Mouse (Mus musculus) right cerebral cortex, adult 2 months (tissue): ENCODE measurements around the gene Sltm.
"Not testable (repeated sequence)": the region's sequence is repeated elsewhere in the genome, so short reads cannot be mapped to it uniquely, and the experiment has no call there.

Experiments
- DNase-seq, 2 experiments: peaks; one replicate each; pipeline ENCODE4 v3.0.0; 2021 to 2022; ENCODE audit warnings: low spot score in 2 of 2

Gene Sltm

DNA sequence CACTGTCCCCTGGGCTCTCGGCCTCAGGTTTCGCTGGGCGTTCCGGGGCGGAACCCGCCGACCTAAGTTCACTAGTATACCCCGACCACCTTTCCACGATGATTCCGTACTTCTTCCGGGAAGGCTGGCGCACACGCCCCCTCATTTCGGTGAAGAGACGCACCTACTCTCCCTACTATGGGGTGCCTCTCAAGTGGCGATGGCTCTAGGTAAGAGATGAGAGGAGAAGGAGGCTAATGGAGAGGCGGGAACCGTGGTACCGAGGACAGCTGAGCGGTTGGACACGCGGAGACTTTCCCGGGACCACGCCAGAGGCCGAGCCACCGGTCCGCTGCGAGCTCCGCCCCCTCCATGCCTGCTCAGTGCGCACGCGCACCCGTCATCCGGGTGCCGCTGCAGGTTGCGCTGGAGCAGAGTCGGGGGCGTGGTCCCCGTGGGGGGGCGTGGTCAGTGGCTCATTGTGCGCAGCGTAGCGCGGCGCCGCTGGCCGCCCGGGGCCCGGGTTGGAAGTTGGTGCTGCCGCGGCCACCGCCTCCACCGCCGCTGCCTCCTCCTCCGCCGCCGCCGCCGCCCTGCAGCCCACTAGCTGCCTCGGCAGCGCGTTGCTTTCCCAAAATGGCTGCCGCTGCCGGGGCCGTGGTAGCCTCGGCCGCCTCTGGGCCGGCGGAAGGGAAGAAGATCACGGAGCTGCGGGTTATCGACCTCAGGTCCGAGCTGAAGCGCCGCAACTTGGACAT, at the start of gene Sltm:
Gene Sltm (plus strand): TSS at position 450 of the 737 bp plus-strand sequence.
- DNase-seq, result peak; percentile 98

DNA sequence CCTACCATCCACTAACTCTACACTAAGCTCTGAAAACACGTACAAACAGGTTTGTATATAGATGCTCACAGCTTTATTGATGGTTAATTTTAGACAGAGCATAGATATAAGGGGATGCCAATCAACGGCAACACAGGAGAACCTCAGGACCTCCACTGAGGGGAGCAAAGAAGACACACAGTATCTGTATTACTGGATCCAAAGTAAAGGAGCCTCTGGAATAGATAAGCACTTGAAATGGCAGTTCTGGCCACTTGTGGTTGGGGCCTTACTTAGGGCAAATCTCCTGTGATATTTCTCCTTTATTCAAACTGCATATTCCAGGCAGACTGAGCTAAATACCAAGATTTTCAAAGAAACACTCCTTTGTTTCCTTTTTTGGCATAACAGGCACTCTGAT, 49.5 kb upstream of the Sltm start:
- DNase-seq, result no peak

DNA sequence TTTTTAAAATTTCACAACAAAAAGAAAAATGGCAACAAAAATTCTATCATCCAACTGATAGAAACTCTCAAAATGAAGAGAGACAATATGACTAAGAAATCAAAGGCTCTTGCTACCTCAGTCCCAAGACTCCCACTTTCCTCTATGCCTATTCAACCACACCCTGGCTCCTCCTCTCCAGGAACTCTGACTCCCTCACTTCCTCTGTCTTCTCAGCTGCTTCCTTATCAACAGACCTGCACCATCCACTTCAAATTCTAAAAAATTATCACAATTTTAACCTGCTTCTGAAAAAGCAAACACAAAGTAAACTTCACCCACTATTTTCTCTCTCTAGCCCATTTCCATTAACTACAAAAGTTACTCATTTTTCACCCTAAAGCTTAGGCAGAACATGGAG, 45.6 kb upstream of the Sltm start:
- no peak for DNase-seq

DNA sequence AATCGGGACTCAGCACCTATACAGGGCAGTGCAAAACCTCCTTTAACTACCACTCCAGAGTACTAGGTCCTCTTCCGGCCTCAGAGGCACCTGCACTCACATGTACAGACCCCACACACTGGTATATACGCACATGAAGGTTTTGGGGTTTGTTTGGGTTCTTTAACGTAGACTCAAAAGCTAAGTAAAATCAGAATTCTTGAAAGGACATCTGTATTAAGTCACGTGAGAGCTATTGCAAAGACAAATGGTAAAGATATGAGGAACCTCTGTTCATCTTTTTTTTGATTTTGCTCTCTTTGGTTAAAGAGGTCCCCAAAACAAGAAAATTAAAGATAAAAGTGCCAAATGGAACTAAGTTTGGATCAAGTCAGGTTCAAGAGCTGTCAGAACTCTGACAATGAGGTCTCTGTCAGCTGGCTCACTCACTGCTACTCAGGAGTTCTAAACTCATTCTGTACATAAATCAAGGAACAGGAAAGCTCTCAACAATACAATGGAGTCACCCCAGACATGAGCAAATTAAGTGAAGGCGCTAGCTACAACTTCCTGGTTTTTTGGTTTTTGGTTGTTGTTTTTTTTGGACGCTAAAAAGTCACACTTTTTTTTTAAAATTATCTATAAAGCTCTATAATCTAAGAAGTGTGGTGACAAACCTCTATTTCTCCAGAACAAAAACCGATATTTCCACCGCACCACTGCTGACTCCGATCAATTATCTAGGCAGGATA, 40.1 kb upstream of the Sltm start:
- DNase-seq, result no peak

DNA sequence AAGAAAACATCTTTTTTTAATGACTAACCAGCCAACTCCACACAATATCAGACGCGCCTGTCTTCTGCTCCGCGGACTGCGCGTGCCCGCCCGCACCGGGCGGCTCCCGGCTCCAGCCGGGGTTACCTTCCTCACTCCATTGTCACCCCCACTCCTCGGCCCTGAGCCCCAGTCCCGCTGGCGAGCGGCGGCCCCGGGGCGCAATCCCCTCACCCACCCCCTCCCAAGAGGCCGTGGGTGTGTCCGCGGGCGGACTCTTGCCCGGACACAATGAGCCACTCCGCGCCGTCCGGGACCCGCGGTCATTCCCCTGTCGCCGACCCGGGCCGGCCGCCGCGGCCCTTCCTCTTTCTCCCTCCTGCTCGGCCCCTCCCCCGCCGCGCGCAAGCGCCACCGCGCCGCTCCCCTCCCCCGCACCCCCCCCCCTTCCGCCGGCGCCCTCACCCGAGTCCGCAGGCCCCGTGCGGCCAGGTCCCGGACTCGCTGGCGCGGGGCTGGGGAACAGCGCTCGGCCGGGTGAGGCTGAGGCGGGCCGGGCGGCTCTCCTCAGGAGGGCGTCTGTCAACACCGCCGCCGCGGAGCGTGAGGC, 39.4 kb upstream of the Sltm start:
- peak; percentile 36 to 48 for DNase-seq

DNA sequence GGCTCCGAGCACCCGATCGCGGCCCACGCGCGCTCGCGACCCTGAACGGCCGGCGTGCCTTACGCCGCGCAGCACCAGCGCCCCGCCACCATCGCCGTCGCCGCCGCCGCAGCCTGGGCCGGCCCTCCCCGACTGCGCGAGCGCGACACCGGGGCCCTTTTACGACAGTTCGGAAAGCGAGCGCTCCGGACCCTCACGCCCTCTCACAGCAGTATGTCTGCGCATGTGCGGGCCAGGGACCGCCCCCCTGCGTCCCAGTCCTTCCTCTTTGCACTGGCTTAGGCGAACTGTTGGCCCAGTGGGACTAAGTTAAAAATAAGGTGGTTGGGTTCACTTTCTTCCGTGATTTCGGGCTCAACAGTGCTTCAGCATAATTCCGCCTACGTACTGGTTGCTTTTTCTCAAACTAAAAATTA, 38.9 kb upstream of the Sltm start, which contains the start of gene Rnf111:
Gene Rnf111 (minus strand): TSS at position 100 of the 416 bp plus-strand sequence.
- DNase-seq, result peak; percentile 95 to 96

DNA sequence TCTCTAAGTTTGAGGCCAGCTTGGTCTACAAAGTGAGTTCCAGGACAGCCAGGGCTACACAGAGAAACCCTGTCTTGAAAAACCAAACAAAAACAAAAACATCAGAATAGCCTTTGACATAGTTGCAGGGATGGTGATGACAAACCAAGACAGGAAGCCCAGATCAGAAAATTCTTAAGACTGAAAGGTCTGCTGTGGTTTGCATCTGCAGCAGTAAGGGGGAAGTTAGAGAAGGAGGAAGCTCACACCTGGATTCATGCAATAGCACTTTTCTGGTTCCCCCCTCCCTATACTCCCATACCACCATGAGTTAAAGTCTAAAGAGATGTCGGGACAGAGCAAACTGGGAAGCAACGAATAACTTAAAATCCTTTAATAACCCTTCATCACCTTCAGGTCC, 36.4 kb upstream of the Sltm start:
- DNase-seq, result no peak

DNA sequence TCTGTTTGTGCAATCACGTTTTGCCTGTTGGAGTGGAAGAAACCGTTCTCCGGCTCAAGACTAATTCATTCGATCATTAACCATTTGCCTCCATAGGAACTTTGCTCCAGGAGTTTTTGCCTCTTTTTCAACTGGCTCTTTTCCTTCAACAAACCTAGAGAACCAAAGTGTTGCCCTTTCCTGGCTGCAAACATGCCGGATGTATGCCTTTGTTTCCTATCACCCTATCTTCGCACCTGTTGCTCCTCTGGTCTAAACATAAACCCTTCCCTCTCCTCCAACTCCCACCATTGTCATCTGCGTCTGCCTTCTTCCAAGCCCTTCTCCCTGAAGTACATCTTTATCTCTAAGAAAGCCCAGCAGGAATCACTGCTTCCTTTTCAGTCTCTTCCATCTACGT, 35.8 kb upstream of the Sltm start:
- DNase-seq, result no peak

DNA sequence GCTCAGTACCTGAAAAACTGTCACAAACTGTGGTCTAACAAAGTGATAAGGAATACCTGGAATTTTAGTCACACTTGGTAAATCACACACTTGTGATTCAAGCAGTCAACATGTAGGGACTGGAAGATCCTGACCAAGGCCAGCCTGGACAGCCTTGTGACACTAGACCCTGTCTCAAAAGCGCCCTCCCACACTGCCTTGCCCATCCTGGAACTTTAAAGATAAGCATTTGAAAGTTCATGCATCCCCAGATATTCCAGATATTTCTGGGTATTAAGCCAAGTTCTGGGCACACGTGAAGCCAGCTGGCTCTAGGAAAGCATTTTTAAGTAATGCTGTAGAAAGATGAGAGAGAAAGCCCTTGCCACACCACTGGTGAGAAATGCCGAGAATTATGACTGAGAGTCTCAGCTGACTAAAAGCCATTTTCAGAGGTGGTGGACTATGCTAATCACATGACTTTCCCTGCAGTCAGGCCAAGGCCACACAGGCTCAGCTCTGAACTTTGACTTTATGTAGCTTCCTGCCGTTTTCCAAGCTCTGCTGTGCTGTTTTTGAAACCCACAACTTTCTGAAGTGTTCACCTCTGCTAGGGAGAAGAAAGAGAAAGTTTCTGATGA, 32.5 kb upstream of the Sltm start:
- no peak for DNase-seq

DNA sequence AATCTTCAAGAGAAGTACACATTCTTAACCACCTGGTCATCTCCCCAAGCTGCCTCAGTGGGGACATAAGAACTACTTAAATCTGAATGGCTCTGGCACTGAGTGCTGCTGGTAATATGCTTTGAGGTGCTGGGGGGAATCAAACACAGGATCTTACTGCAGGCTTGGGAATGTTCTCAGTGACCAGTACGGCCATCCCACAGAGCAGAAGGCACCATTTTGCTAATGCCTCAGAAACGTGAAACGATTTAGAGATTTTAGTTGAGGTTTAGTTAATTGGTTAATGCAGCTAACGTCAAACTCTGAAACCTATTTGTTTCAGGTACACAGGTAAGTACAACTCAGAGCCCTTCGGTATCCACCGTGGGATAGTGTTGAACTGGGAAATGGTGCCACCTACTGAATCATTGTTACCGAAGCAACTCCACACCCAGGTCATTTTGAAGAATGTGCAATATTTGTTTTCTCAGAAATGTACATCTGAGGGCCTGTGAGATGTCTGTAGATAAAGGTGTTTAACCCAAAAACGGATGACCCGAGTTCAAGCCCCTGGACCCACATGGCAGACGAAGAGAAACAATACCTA, 31.5 kb upstream of the Sltm start:
- no peak for DNase-seq

DNA sequence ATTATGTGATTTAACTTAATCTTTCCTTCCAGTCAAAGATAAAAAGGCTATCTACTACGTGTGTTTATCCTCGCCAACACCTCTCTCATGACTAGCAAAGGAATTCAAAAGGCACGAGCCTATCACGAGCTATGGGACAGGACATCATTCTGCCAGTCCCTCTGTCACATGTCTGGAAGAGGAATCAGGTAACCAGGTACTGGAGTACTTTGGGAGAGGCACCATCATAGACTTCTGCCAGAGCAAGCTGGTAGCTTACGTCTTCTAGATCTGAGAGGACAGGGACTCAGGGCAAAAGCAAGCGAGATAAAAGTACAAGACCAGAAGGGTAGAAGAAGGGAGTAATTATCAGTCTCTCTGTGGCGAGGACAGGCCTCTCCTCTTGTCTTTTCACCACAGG, 30.9 kb upstream of the Sltm start:
- DNase-seq, result no peak

DNA sequence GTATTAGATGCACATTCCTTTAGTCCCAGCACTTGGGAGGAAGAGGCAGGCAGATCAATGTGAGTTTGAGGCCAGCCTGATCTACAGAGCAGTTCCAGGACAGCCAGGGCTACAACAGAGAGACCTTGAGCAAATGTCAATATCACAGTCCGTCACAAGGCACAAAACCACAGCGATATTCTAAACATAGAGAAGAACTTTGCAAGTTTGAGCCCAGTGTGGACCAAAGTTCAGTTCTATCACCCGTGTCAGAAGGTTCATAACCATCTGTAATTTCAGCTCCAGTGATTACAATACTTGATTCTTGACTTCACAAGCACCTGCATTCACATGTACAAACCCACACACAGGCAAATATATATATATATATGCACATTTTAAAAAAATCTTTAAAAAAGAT, 21.9 kb upstream of the Sltm start:
- DNase-seq, result no peak

DNA sequence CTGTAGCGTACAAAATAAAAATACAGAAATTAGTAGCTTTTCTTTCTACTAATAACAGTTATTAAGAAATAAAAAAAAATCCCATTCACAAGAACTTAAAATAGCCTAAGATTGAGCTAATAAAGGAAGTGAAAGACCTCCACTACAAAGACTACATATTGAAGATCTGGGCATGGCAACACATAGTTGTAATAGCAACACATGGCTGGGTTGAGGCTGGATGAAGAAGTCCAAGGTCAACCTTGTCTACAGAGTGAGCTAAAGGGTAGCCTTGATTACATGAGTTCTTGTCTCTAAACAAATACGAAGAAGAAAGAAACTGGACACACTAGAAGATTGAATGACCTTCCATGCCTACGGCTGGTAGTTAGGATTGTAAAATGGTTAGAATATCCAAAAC, 18.7 kb upstream of the Sltm start:
- no peak for DNase-seq

DNA sequence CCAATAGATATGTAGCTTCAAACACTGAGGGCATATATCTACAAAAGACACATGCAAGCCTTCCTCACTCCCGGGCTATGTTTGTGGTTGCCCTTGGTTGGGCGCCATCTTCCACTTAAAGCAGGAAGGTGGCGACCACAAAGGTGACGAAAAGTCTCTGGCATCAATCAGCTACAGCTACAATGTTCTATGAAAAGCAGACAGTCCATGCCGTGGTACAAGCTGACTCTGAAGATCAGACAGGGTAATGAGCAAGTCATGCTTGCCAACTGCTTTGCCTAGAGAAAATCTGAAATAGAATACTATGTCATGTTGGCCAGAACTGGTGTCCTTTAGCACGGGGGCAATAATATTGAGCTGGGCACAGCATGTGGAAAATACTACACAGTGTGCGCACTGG, 18.2 kb upstream of the Sltm start:
- no peak for DNase-seq

DNA sequence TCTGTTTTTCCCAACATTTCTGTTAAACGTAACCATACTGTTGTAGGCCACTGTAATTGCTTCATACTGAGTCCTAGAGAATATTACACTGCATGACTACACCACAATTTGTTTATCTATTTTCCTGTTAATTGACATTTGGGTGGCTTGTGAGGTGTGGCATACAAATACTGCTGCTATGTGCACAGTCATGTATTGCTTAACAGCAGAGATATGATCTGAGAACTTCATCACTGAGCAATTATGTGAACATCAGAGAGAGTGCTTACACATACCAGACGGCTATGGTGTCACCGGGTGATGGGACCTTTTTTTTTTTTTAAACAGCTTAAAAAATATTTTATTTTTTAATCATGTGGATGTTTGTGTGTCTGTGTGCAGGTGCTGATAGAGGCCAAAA, 9.2 kb upstream of the Sltm start:
- no peak for DNase-seq

DNA sequence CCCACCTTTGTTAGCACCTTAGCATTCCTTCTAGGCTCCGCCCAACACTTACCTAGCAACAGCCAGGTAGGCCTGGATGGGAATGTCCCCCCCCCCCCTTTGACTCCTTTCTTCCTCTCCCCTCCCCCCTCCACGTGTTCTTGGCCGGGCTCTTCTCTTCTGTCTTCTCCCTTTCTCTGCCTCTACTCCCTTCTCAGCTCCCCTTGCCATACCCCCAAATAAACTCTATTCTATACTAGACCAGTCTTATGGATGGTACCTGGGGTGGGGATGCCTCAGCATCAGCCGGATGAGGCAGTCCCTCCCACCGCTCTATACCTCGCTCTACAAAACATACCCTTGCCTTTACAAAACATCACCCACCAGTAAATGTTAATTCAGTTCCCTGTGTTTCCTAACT, 970 bp upstream of the Sltm start:
- DNase-seq, result no peak

DNA sequence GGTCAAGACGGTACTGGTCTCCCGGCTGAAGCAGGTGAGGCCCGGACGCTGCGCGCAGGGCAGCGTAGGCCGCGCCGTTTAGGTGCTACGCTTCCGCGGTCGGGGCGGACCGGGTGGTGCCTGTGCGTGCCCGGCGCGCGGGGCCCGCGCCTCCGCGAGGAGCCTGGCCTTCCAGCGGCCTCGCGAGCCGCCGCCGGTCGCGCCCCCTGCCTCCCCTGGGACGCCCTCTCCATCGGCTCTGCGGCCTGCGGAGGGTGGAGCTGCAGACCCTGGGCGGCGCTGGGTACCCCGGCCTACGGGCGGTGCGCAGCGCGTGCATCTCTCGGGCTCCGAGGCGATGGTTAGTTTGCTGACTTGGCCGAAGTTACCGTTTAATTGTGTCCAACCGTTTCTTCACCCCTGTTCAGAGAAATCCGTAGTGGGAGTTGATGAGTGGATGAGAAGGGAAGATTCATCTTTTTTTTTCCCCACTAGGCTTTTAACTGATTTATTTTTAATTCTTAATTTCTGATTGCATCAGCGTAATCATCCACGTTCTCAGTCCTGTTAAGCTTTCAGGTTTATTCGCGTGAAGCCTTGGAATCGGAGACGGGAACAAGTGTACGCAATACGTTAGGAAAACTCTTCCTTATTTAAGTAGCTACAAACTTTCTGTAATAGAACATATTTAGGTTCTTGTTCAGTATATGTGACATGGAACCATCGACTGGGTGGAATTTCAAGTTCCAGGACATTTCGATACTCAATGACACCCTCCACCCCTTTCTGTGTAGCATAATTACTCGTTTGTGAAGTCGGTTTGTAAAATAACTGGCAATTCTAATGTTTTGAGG, 710 bp downstream of the Sltm start:
- DNase-seq, result peak in 1 of 2 experiments; percentile 39

DNA sequence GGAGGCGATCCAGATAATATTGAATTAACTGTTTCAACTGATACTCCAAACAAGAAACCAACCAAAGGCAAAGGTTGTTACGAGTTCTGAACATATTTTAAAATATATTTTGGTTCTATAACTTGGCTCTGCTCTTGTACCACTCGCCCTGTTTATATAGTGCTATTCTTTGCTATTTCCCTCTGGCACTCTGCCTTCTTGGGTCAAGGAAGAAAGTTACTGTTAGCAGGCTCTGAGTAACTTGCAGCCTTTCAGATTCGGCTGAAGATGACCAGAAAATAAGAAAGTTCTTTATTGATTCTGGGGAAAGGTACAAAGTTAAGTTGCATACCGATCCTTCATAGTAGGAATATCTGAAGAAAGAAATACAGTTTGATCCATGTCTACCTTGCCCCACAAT, 1.4 kb downstream of the Sltm start:
- no peak for DNase-seq

DNA sequence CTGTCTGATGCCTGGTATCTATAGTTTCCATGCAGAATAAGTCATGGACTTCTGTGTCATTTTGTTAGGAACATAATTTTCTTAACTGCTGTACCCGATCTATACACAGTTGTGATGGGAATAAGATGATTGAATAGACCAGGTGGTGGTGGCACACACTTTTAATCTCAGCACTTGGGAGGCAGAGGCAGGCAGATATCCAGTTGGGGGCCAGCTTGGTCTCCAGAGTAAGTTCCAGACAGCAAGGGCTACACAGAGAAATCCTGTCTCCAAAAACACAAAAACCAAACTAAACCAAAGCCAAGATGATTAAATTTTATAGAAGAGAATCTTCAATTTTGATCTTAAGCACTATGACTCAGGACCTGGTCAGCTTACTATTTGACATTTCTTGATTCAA, 2.3 kb downstream of the Sltm start:
- DNase-seq, result no peak

DNA sequence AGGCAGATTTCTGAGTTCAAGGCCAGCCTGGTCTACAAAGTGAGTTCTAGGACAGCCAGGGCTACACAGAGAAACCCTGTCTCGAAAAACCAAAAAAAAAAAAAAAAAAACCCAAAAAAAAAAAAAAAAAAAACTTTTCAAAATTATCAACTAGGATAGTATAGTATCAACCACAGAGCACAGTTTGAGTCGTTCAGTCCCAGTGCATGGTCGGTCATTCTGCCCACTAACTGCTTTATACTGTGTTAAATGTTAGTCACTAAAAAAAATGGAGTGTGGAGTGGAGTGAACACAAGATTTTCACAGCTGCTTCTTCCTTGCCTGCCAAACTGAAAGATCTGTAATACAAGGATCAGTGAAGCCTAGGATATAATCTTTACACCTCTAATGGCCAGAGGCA, 4.0 kb downstream of the Sltm start:
- not testable (repeated sequence) for DNase-seq

DNA sequence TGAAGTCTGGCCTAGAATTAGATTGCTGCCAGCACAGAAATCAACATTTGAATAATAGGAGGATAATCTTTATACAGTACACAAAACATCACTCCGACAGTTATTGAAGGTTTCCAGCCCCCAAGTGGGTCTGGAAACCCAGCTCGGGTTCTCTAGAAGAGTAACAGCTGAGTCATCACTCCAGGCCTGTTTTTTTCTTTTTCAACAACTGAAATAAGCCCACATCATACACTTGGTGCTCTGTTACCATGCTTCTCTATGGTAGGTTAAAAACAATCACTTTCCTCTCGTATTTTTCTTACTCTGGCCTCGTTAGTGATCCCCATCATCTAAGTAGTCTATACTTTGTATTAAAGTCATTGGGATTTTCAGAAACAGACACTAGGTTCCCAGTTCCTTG, 5.8 kb downstream of the Sltm start:
- no peak for DNase-seq
